Mouse (Mus musculus) heart, embryonic 15.5 days (tissue): ENCODE measurements around the gene Tial1. TPM values are rescaled to one million over a fixed set of nuclear protein-coding genes. Genes with fewer than 3 reads are reported as not detected.

Source experiments
- ATAC-seq: fragments of 200-750 bp; cut with Nextera tagmentation; replicated peaks from 2 replicates; pipeline ENCODE4 v1.8.0; 2017; ENCODE audit warnings: low read depth, moderate TSS enrichment; ENCODE audit not compliant: insufficient number of reproducible peaks, insufficient read depth, low FRiP score
- H3K27ac ChIP-seq: fragments of 300-500 bp; sonication (generic); 2 replicates; pipeline ENCODE4 v1.5.1; 2015; ENCODE audit warnings: mild to moderate bottlenecking, inconsistent platforms
- H3K27me3 ChIP-seq: fragments of 300-500 bp; sonication (generic); 2 replicates; pipeline ENCODE4 v1.6.1; 2015; ENCODE audit warnings: inconsistent platforms
- H3K36me3 ChIP-seq: fragments of 300-500 bp; sonication (generic); 2 replicates; pipeline ENCODE4 v1.6.1; 2015; ENCODE audit warnings: mild to moderate bottlenecking, inconsistent platforms
- H3K4me1 ChIP-seq: fragments of 300-500 bp; sonication (generic); replicated peaks from 2 replicates; pipeline ENCODE4 v1.6.1; 2015; ENCODE audit warnings: inconsistent platforms
- H3K4me2 ChIP-seq: fragments of 300-500 bp; sonication (generic); 2 replicates; pipeline ENCODE4 v1.6.1; 2015; ENCODE audit warnings: inconsistent platforms, mild to moderate bottlenecking, moderate library complexity
- H3K4me3 ChIP-seq: fragments of 300-500 bp; sonication (generic); 2 replicates; pipeline ENCODE4 v1.5.1; 2015; ENCODE audit warnings: mild to moderate bottlenecking, inconsistent platforms
- H3K9ac ChIP-seq: fragments of 300-500 bp; sonication (generic); 2 replicates; pipeline ENCODE4 v1.6.1; 2015; ENCODE audit warnings: mild to moderate bottlenecking, inconsistent platforms
- H3K9me3 ChIP-seq: fragments of 300-500 bp; sonication (generic); replicated peaks from 2 replicates; pipeline ENCODE4 v1.6.1; 2016; ENCODE audit warnings: inconsistent platforms
- WGBS: fragments of 180-500 bp; shearing (Covaris S2); methylation state at CpG from one replicate; pipeline ENCODE4 v1.1.7; 2015; ENCODE audit warnings: mixed read lengths; 5-methylcytosine and 5-hydroxymethylcytosine counted together
- polyA plus RNA-seq: library from polyadenylated mRNA; unstranded; fragments of >200 nt; fragmentation: Nextera tagmentation; extraction: Ambion mirVana; gene quantifications from 2 replicates; pipeline ENCODE4 v1.2.1, GENCODE M21; 2015

Gene Tial1
- polyA plus RNA-seq, 1 experiment from 2014 or later, result 17.1 TPM

DNA sequence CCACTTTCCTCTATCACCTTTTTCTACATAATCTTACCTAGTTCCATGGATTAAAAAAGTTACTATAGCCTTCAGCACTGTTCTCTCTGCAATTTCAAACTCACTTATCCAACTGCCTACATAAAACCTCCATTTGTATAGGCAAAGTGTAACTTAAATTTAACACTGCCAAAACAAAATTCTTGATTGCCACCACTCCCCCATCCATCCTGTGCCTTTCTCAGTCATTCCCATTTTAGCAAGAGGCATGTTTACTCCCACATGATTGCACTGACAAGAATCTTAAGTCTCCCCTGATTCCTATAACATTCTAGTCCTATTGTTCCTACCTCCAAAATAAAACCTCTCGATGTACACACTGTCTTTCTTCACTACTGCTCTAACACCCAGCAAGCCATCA, 8.8 kb downstream of the Tial1 start:
- peaks cover 7% of the 10 kb centered on the region for H3K4me1 ChIP-seq
- H3K36me3 ChIP-seq, result peaks cover 43% of the 10 kb centered on the region
- no peak overlapping the region for H3K9ac ChIP-seq
- ATAC-seq, result no peak
- 93% methylated on average over 1 of the region's 1 CpGs for WGBS
- no peak overlapping the region for H3K4me2 ChIP-seq
- H3K27ac ChIP-seq, result no peak overlapping the region
- H3K4me3 ChIP-seq, result no peak overlapping the region
- no peaks in the 10 kb centered on the region for H3K9me3 ChIP-seq
- no peaks in the 10 kb centered on the region for H3K27me3 ChIP-seq

DNA sequence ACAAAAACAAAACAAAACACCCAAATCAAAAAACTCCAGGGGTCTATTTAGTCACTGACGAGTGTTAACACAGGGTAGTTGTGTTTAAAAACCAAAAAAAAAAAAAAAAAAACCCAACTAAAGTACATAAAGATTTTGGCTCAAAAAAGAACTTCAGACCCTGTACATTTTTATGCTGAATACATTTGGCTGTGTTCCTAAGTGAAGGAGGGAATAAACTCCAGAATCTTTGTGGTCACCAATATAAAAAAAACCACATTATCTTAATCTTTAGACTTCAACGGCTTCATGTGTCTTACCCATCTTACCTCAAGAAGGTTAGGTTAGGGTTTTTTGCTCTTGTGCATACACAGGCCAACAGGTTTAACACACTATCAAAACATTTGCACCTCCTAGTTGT, 20.9 kb downstream of the Tial1 start:
- no peak for ATAC-seq
- Histone ChIP-seq H3K4me2 (no peak overlapping the region), H3K4me1 (no peaks in the 10 kb centered on the region), H3K36me3 (peaks cover 45% of the 10 kb centered on the region), H3K4me3 (no peak overlapping the region), H3K9me3 (no peaks in the 10 kb centered on the region), H3K27ac (no peak overlapping the region), H3K9ac (no peak overlapping the region), H3K27me3 (no peaks in the 10 kb centered on the region)
- WGBS, result 76% methylated on average over 2 of the region's 2 CpGs

DNA sequence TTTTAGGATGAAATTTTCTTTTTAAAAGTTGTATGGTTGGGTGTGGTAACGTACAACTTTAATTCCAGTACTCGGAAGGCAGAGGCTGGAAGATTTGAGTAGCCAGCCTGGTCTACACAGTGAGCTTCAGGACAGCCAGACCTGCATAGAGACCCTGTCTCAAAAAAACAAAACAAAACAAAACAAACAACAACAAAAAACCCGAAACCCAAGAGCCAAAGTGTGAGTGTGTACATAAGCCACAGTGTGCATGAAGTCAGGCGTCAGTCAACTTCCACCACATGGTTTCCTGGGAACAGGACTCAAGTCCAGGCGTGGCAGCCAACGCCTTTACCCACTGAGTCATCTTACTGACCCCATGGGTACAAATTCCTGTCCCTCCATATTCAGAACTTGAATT, 22.3 kb downstream of the Tial1 start:
- Histone ChIP-seq H3K27ac (no peak overlapping the region), H3K4me2 (no peak overlapping the region), H3K9ac (no peak overlapping the region), H3K4me3 (no peak overlapping the region), H3K36me3 (peaks cover 33% of the 10 kb centered on the region), H3K27me3 (no peaks in the 10 kb centered on the region), H3K4me1 (no peaks in the 10 kb centered on the region), H3K9me3 (no peaks in the 10 kb centered on the region)
- 95% methylated on average over 6 of the region's 6 CpGs for WGBS
- ATAC-seq, result no peak

GRCm38 (mm10) chr7:128438131-128438530, 23.4 kb downstream of the Tial1 start:
- Histone ChIP-seq H3K4me2 (no peak overlapping the region), H3K27me3 (no peaks in the 10 kb centered on the region), H3K9me3 (no peaks in the 10 kb centered on the region), H3K4me3 (no peak overlapping the region), H3K9ac (no peak overlapping the region), H3K27ac (no peak overlapping the region), H3K36me3 (peaks cover 23% of the 10 kb centered on the region), H3K4me1 (no peaks in the 10 kb centered on the region)
- no peak for ATAC-seq

GRCm38 (mm10) chr7:128433213-128433612, 28.3 kb downstream of the Tial1 start:
- Histone ChIP-seq H3K4me2 (no peak overlapping the region), H3K9ac (no peak overlapping the region), H3K27me3 (no peaks in the 10 kb centered on the region), H3K4me3 (no peak overlapping the region), H3K9me3 (no peaks in the 10 kb centered on the region), H3K36me3 (no peaks in the 10 kb centered on the region), H3K27ac (no peak overlapping the region), H3K4me1 (no peaks in the 10 kb centered on the region)
- no peak for ATAC-seq
- WGBS, result 43% methylated on average over 1 of the region's 1 CpGs

GRCm38 (mm10) chr7:128432574-128432973, 28.9 kb downstream of the Tial1 start:
- no peak for ATAC-seq
- no peaks in the 10 kb centered on the region for H3K36me3 ChIP-seq
- no peaks in the 10 kb centered on the region for H3K27me3 ChIP-seq
- H3K4me3 ChIP-seq, result no peak overlapping the region
- 66% methylated on average over 10 of the region's 10 CpGs for whole genome bisulfite sequencing
- no peaks in the 10 kb centered on the region for H3K9me3 ChIP-seq
- no peak overlapping the region for H3K27ac ChIP-seq
- H3K4me1 ChIP-seq, result no peaks in the 10 kb centered on the region
- H3K9ac ChIP-seq, result no peak overlapping the region
- no peak overlapping the region for H3K4me2 ChIP-seq

DNA sequence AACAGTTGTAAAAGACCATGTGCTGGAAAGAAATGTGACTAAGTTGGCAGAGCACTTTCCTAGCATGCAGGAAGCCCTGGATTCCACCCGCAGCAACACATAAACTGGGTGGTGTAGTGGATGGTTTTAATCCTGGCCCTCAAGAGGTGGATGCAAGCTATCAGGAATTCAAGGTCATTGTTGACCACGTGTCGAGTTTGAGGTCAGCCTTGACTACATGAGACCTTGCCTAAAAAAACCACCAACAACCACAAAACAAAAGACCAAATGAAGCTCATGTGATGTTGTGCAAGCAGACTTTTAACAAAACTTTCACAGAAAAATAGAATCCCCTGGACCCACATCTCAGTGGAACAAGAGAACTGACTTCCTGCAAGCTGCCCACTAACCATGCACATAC, 39.0 kb downstream of the Tial1 start:
- Histone ChIP-seq H3K27me3 (peaks cover 32% of the 10 kb centered on the region), H3K9me3 (no peaks in the 10 kb centered on the region), H3K4me1 (peaks cover 10% of the 10 kb centered on the region), H3K4me3 (no peak overlapping the region), H3K4me2 (no peak overlapping the region), H3K36me3 (no peaks in the 10 kb centered on the region), H3K27ac (no peak overlapping the region), H3K9ac (no peak overlapping the region)
- WGBS, result 53% methylated on average over 3 of the region's 3 CpGs
- ATAC-seq, result no peak

DNA sequence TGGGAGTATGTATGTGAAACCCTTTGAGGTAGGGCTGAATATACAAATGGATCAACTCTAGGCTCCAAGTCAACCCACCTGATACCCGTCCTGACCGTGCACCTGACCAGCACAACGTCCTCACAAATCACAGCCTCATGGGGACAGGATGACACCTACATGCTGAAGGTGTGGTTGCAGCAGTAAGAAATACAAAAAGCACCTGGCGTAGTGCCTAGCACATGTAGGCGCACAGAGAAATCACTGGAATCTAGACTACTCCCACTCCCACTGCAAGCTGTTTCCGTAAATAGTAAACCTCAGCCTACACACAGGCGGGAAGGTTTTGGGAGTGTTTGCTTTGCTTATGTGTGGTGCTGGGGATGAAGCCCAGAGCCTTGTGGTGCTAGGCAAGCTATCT, 39.8 kb downstream of the Tial1 start:
- Histone ChIP-seq H3K9ac (no peak overlapping the region), H3K9me3 (no peaks in the 10 kb centered on the region), H3K36me3 (no peaks in the 10 kb centered on the region), H3K27me3 (peaks cover 39% of the 10 kb centered on the region), H3K4me2 (no peak overlapping the region), H3K4me1 (peaks cover 14% of the 10 kb centered on the region), H3K27ac (no peak overlapping the region), H3K4me3 (no peak overlapping the region)
- 72% methylated on average over 7 of the region's 7 CpGs for WGBS
- no peak for ATAC-seq

- Histone ChIP-seq H3K4me2 (no peak overlapping the region), H3K27ac (no peak overlapping the region), H3K4me3 (no peak overlapping the region), H3K27me3 (peaks cover 58% of the 10 kb centered on the region), H3K9me3 (no peaks in the 10 kb centered on the region), H3K9ac (no peak overlapping the region), H3K4me1 (peaks cover 18% of the 10 kb centered on the region), H3K36me3 (no peaks in the 10 kb centered on the region)
- ATAC-seq, result no peak
- WGBS, result 32% methylated on average over 9 of the region's 9 CpGs
These were observed 41.8 kb downstream of the Tial1 start for GRCm38 (mm10) chr7:128419690-128420089.

DNA sequence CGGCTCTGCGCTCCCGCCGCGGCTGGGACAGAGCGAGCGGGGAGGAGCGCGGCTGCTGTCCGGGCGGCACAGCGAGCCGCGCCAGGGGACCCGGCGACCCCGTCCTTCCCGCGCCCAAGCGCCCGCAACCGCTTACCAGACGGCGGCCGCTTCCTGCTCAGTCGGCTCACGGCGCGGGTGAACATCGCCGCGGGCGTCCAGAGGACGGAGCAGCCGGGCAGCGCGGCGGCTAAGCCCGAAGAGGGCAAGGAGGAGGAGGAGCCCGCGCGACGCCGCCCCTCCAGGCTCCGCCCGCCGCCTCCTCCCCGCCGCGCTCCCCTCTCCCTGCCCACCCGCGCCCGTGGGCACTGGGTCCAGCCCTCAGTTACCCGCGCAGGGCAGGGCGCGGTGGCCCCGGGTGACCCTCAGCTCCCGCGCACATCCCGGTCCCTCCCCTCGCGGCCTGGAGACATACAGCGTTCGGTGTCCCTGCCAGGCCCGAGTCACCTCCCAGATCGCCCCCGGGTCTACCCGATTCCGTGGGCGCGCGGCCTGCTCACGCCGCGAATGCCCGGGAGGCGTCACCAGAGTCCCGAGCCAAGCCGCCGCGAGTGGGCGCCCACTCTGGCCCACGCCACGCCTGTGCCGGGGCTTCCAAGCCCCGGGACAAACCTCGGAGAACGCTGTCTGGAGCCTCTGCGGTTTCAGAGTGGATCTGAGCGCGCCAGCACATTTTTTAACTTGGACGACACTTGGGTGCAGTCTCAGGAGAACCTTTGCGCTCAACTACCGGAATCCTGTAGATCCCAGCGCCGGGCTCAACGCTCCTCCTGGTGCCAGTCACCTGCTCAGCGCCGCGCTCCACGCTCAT, 43.4 kb downstream of the Tial1 start, which contains the start of gene Rgs10:
Gene Rgs10, minus strand, starts transcription at position 829 of the 850 bp plus-strand sequence.
- Histone ChIP-seq H3K36me3 (no peaks in the 10 kb centered on the region), H3K9ac (peak within 1 kb of the TSS; percentile 63), H3K9me3 (no peaks in the 10 kb centered on the region), H3K27me3 (peaks cover 54% of the 10 kb centered on the region), H3K4me1 (peaks cover 25% of the 10 kb centered on the region), H3K27ac (no peak within 1 kb of the TSS), H3K4me2 (peak within 1 kb of the TSS; percentile 97), H3K4me3 (peak within 1 kb of the TSS; percentile 74)
- peak; percentile 68 for ATAC-seq
- under 1% methylated on average over 91 of the region's 102 CpGs for WGBS

DNA sequence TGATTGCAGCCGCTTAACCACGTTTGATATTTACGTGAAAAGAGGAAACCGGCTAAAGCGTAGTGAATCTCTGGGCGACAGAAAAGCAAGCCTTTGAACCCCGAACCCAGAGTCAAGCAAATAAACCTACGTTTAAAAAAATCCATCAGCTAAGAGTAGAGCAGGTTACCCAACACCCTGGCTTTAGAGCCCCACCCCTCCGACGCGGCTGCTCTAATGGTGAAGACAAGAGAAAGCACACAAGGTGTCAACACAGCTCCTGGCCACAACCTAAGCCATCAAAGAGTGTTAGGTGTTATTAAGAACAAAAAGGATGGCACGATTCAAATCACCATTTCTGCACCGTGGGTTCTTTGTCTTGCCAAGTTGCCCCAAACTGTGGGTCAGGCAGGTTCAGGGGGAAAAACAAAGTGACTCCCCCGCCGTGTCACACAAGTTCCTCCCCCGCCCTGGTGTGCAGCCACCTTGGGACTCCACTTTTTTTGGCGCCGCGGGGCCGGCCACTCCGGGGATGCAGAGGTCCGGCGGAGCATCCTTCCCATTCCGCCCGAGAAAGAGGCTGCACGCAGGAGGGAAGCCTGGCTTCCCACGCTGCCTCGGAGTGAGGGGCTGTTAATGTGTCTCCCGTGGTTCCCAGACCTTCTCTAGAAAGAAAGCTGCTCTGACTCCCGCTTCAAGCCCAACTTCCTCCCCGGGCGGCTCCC, 44.1 kb downstream of the Tial1 start:
- Histone ChIP-seq H3K4me1 (peaks cover 25% of the 10 kb centered on the region), H3K9ac (peak overlapping the region; percentile 63), H3K9me3 (no peaks in the 10 kb centered on the region), H3K4me2 (peak overlapping the region; percentile 97), H3K27ac (no peak overlapping the region), H3K36me3 (no peaks in the 10 kb centered on the region), H3K4me3 (peak overlapping the region; percentile 74), H3K27me3 (peaks cover 54% of the 10 kb centered on the region)
- ATAC-seq, result no peak
- WGBS, result 4% methylated on average over 32 of the region's 32 CpGs
